Mouse (Mus musculus): ENCODE measurements at regions not wholly inside any gene's neighbourhood (a gene's known extent, or its start where the extent isn't known, plus 50 kb on each side); places are given as distances from the start of the nearest gene placed in this dataset.
A peak's percentile ranks its signal among the peaks of the same experiment; 100 is the strongest.

DNA sequence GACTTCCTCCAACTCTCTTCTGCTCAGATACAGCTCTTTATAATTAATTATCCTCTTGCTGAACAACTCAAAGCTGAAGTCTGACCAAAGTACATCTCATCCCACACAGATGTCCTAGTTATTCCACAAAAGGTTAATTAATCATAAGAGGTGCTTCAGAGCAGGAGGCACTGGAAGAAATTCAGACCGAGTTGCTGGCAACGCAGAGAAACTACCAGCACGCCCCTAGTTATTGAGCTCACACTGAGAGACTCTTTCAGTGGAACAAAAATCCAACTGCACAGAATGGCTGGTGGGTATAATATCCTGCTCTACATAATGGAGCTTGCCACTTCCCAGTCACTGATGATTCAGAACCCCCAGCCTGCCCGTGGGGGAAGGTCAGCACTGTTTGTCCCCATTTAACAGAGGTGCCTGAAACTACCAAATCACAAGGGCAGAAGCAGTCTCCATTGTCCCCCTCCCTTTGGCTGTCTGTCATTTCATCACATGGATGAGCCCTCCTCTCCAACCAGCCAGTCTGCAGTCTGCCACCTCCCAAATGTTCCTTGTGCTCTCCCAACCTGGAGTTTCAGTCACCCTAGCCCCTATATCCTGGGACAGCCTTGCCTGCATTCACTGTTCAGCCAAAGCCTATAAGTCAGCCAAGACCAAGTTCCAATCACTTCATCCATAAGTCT, 170.3 kb upstream of the Creb1 start:
- DNase-seq (ENCODE audit: low read depth, low spot score) = no peak

DNA sequence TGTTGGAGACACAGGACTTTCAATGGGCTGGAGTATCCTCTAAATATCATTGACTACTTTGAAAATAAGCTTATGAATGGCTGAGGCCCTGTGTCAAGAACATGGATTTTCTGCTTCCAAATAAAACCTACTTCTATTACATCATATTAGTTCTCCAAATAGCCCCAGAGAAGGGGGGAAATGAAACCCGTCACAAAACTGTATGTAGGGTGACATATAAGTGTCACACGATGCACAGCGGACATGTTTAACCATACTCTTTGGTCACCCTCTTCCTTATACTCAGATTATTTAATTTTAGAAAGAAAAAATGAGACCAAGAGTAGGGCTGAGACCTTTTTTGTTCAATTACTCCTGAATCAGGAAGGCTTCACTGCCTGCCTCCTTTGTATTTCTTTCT, 189.2 kb upstream of the Creb1 start:
- DNase-seq (ENCODE audit: low read depth, low spot score) = no peak

DNA sequence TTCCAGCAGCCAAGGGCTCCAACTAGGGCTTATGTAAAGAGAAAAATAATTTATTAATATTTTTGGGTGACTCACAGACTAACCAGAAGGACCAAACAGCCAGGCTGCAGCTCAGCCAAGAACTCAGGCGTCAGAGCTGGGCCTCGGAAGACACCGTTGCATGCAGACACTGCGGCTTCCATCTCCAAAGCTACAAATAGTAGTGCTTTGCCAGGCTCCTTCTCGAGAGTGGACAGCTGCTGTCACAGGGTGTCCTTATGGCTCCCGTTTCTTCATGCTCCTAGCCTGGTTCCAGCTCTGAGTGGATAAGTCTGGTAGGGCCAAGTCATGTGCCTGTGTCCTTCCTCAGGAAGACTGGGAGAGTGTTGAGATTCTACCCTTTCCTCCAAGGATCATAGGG, 190.8 kb upstream of the Creb1 start:
- DNase-seq (ENCODE audit: low read depth, low spot score) = no peak

DNA sequence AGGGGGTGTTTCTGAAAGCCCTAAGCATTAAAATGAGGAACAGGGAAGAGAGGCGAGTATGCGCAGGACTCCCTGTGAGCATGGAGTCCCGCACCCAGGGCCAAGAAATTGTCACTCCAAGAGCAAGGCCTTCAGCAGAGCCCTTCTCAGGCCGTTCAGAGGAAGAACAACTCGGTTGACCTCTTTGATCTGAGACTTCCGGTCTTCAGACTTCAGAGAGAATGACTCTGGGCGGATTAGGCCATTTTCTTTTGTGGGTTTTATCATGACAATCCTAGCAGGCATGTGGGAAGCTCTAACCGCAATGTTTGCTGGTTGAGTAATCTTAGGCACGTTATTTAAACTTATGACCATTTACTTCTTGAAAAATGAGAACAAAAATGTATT, 193.9 kb upstream of the Creb1 start:
- DNase-seq (ENCODE audit: low read depth, low spot score) = peak; percentile 54

DNA sequence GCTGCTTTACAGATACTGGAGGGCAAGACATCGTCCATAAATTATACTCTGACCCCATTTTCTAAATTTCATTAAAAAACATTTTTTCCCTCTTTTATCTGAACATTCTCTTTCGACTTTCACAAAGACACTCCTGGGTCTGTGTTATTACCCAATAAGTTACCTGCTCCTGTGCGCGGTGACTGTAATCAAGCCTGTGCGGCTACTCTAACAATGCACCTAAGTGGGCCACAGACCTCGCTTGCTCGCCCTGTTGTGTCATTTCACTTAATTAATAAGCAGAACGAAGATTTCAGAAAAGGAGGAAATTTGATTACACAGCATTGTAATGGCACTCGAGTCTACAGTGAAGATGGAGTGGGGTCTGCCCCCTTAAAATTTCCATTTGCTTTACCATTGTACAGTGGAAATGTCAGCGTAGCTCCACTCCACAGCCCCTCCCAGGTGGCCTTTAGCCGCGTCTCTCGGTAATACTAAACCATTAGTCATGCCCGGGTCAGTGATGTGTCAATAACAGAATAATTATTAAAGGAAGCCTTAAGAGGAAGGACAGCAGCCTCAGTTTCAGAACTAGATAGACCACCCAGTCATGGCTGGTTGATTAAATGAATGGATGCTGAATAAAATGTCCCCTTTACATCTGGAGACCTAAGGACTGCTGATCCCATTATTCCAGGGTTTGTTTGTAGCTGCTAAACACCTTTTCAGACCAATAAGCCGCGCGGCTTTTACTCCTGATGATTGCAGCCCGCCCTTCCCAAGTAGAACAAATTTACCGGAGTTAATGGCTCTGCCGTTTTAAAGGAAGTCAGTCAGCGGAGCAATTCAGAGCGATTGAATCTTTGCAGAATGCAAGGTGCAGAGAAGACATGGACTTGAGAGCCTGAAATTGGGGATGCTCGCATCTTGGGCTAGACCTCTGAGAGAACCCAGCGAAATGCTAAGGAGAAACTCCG, 194.5 kb upstream of the Creb1 start:
- DNase-seq (ENCODE audit: low read depth, low spot score) = no peak

DNA sequence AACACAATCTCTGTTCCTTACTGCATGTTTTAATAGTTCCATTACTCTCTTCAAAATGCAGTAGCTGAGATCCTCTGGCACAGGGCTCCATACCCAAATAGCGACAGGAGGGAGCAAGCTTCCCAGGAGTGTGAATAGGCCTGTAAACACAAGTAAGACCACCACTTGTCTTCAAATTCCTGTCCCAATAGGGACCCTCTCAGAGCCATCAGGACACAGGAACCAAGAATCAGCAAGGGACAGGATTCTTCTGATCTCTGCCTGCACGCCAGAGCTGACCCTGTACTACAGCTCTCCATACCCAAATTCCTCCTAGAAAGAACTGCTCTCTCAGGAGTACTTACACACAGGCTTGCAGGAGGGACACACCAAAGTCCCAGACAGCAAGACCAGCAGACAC, 200.9 kb upstream of the Creb1 start:
- no peak for DNase-seq (ENCODE audit: low read depth, low spot score)

DNA sequence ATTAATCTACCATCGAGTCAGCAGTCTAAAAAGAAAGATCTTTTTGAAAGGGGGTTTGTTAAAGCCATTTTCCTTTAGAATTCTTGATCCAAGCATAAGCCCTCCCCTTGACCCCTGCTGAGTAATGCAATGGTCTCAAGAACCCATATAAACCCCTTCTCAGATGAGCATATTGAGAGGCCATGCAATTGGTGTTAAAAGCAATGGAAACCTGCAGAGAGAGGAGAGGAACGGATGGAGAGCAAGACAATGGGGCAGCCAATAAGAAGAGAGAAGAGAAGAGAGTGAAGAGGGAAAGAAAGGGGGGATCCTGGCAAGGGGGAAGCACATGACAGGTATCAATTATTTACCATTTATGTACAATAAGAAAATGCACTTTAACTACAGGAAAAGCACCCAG, 201.7 kb upstream of the Creb1 start:
- DNase-seq (ENCODE audit: low read depth, low spot score) = no peak

DNA sequence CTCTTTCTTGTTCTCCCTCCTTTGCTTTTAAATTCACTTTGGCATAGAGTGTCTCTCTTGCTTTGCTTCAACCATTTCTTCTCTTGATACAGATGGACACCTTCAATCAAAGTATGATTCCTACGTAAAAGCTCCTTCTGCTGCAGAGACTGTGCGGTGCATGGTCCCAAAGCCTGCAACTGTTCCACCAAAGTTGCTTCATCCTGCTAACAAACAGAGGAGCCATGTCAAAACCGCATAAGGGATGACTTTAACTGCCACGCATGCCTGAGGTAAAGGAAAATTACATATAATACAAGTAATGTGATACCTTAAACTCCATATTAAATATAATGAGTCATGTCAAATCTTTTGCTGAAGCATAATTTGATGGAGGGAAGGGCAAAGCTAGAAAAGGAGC, 200.1 kb upstream of the Klf7 start:
- DNase-seq (ENCODE audit: low read depth, low spot score) = no peak

DNA sequence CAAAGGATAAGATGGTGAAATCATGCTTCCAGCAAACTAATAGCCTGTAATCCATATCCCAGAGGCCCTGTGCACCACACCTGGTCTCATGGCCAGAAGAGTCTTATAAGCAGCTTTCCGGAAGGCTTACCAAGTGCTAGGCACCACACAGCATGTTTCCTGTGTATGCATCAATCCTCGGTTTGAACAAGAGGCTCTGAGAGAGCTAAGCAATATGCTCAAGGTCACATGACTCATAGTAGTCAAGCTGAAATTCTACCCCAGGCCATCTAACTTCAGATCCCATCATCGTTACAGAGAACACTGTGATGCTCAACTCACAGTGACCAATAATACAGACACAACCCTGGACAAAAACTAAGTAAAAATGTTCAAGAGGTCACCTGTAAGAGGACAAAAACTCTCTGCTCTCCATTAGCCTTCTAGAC, 197.1 kb upstream of the Klf7 start:
- no peak for DNase-seq (ENCODE audit: low read depth, low spot score)

DNA sequence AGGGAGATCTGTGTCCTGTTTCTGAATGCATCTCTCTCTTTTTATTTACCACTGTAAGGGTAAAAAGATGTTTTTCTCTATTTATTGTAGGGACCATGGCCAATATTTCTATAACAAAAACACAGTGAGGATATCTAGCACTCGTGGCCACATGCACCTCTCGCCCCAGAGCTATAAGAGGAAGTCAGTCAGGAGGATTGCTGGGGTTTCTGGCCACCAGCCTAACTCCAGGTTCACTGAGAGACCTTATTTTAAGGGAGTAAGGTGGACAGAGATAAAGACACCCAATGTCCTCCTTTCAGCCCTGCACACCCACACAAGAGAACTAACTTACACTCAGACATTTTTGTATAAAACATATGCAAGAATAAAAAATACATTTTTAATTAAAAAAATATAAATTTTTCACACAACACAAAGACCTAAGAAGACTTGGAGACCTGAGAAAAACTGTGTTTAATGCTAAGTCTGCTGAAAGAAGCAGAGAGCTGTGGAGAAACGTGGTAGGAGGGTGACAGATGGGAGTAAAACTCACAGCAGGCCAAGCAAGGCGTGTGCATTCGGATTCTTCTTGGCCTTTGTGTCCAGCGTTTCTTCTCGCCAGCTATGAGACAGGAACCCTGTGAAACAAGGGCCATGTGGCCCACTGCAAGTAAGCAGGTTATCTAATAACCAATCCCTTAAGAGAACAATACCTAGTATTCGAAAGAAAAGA, 196.5 kb upstream of the Klf7 start:
- DNase-seq (ENCODE audit: low read depth, low spot score) = no peak

DNA sequence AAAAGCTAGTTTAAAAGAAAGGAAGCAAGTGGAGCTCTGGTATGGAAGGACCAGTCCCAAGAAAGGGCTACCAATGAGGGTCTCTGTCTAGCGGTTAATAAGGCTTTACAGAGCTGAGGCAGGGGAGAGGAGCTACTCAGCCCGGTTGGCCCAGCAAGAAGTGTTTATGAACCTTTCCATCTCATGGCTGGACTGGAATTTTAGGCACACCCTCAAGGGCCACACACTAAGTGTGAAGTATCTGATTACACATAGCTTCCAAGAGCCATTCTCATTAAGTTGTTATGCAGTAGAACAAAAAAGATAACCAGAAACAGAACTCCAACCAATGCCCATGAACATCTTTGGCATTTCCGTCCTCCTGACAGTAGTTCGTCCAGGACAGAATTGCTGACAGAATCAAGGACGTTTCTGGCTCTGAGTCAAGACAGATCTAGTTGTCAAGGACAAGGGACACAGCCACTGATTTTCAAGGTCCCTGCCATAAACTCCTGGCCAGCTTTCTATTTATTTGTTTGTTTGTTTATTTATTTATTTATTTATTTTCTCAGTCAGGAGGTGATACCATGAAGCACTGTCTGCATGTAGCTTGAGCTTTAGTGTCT, 195.1 kb upstream of the Klf7 start:
- no peak for DNase-seq (ENCODE audit: low read depth, low spot score)

DNA sequence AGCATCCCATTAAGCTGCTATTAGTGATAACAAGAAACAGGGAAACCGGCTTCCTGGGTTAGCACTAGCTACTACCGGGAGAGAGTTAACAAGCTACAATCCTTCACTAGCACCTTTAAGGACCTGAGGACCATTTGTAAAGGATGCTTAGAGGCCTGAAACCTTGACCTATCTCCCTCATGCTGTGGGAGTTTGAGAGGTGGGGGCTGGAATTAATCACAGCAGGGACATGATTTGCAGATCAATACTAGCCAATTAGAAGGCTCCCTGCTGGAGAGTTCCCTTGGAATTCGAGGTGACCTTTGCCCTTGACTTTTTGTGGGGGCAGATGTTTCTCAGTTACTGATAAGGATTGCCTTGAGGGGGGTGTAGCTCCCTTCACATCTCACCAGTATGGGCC, 189.3 kb upstream of the Klf7 start:
- peak; percentile 80 for DNase-seq (ENCODE audit: low read depth, low spot score)

DNA sequence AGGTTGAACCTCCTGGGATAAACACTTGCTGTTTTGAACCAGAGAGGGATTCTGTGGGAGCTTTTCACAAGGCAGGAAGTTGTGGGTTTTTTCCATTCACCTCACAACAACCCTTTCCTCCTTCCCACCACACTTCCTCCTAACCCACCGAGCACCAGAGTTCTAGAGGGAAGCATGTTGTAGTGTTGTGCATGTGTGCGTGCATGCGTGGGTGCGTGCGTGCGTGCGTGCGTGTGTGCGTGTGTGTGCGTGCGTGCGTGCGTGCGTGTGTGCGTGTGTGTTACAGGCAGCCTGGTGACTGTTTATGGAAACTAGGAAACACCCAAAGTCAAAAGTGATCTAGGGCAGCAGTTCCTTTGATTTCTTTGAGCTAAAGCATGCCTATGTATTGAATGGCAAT, 186.5 kb upstream of the Klf7 start:
- DNase-seq (ENCODE audit: low read depth, low spot score) = no peak

DNA sequence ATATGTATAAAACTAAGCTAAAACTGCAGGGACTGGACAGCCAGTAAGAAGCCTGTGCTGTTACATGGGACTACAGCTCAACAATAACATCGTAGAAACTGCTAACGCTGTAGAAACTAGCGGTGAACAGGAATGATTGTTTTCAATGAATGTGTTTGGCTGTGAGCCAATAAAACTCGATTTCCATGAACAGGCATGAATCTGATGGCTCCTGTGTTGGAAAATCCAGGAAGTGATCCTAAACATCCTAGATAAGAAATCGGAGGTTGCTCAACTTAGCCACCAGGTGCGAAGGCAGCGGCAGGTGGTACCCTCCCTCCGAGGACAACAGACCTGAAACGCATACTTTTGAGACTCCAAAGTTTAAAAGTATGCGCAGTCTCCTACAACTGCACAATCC, 186.0 kb upstream of the Klf7 start:
- no peak for DNase-seq (ENCODE audit: low read depth, low spot score)

DNA sequence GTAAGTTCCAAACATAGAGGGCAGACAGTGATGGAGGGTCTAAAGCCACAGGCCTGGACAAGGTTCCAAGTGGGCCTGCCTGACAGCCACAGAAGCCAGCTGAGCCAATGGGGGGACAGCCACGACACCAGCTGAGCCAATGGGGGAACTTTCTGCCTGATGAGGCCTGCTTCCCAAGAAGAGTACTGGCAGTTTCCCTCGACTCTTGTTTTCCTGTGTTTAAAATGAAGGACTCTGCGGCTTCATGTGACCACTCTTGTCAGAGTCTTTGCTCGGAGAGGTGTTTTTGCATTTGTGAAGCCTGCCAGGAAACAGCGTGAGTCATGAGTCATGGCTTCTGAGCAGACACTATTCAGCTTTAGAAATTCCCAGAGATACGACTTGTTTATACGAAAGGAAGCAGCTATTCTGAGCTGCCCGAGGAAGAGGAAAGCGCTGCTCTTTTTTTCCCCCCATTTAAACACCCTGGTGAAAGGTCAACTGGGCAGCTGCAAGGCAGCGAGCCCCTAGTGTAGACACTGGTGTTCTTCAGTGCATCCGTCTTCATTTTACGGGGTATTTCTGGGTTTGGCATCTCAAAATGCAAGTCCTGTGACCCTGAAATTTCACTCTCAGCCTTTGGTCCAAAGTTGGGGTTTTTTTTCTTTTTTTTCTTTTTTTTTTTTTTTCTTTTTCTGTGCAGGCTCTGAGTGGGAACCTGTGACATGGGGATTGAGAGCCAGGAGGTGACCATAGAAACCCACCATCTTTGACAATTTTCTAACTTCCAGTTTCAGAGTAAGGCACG, 183.5 kb upstream of the Klf7 start:
- peak; percentile 67 for DNase-seq (ENCODE audit: low read depth, low spot score)

DNA sequence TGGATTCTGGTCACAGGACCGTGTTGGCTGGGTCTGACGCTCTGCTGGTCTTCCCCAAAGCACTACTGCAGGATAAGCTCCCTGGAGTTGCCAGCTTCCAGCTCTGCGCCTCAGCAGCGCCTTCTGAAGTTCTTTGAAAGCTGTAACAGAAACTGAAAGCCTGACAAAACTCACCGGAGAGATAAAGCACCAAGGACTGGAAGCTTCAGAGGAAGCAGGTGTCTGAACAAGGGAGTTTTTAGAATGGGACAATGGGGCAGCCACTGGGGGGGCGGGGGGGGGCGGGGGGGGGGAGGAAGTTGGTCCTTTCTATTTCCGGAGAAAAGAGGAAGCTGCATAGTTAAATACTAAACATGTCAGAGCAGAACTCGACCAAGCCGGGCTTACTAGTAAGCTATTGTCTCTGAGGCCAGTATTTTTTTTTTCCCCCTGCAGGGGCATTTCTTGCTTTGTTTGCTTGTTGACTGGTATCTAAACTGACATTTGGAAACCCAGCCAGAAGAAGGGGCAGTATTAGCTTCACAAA, 180.8 kb upstream of the Klf7 start:
- peak; percentile 64 for DNase-seq (ENCODE audit: low read depth, low spot score)

DNA sequence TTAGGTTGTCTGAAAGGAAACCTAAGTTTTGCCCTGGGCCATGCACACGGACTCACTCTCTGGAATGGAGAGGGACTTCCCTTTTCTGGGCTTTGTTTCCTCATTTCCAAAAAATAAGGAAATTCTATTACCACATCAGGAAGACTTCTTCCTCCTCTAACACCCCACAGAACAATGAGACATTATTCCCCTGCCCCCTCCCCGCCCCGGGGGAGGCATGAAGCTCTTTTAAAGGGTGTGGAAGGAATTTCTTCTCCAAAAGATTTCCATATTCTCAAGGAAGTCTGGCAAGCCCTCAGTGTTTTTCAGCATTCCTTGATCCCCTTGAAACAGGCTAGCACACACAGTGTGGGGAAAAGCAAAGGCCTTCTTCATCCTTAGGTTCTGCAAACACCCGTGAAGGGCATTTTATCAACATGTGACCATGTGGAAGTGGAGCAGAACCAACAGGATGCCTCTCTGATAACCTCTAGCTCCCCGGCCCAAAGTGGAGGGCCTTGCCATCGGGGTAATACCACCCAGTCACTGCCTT, 179.5 kb upstream of the Klf7 start:
- no peak for DNase-seq (ENCODE audit: low read depth, low spot score)

DNA sequence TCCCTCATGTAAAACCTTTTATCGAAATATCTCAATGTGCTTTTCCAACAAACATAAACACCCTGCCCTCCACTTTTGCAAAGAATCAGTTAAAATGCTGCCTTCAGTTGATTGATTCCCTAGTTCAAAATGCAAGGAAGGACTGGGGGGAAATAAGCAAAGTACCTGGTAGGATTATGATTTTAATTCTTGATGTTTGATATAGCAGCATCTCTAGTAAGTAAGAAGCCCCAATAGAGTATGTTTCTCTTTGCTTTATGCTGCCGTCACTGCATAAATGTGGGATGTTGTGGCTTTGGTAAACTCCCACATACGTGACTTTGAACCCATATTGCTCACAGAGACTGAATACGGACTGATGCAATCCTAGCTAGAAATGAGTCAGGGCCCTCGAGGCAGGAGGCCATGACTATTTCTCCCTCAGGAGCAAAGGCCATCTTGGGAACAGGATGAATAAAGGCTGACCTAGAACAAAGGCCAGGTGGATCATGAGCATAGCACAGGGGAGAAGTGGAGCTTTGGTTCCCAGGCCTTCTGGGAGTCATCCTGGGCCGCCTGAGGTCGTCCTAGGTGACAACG, 179.0 kb upstream of the Klf7 start:
- DNase-seq (ENCODE audit: low read depth, low spot score) = no peak

DNA sequence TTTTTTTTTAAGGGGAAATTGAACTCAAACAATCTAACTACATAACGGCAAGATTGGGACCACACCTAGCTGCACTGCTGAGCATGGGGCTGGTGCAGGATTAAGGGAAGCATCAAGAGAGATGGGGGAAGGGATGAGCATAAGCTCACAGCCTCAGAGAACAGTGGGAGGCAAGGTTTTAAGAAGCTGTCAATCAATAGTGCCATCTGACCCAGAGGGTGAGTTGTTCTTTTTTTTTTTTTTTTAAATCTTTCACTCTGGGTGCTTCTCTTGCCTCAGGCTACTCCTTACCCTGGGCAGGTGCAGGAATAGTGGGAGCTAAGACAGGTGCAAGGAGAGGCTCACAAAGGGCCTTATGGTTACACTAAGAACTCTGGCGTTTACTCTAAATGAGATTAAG, 176.9 kb upstream of the Klf7 start:
- DNase-seq (ENCODE audit: low read depth, low spot score) = peak; percentile 18

DNA sequence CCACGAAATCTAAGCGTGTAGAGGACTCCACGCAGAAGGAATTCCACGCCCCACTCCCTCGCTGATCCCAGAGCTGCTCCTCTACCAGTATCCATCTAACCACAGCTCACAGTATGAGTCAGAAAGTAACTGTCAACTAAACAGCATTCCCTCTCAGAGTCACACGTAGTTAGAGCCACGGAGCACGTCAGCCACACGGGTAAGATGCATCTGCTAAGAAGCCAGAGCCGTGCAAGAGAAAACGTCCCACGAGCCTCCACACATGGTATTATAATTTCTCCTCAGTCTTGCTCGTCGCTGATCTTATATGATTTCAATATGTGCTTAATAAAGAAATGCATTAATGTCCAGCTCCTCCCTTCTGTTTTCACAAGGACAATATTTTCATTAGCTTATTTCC, 176.1 kb upstream of the Klf7 start:
- DNase-seq (ENCODE audit: low read depth, low spot score) = no peak

All from ES-CJ7 (cell line).